Mouse (Mus musculus): ENCODE measurements around the gene Sdc3. TPM values are rescaled to one million over a fixed set of nuclear protein-coding genes. Genes with fewer than 3 reads are reported as not detected.

Sdc3 gene
- 7.9 and 12.0 TPM in 2 replicates for polyA plus RNA-seq (2012; ENCODE audit: insufficient read depth, insufficient read length, missing spikeins)

- Histone ChIP-seq H3K4me1 (ENCODE audit: control insufficient read depth, insufficient read depth, insufficient read length, low read length) (peaks cover 19% of the 10 kb centered on the region), H3K4me3 (ENCODE audit: insufficient read depth, low read depth, low read length) (peak within 1 kb of the TSS; percentile 82), H3K27ac (replicated peaks; ENCODE audit: low read depth, low read length) (peak within 1 kb of the TSS; percentile 74)
Measured at GRCm38 (mm10) chr4:130792376-130793179, at the start of gene Sdc3. Sdc3 (plus strand) TSS chr4:130792537.

- H3K4me3 ChIP-seq (ENCODE audit: insufficient read depth, low read depth, low read length): no peak overlapping the region
- no peak overlapping the region for H3K27ac ChIP-seq (replicated peaks; ENCODE audit: low read depth, low read length)
- H3K4me1 ChIP-seq (ENCODE audit: control insufficient read depth, insufficient read depth, insufficient read length, low read length): no peaks in the 10 kb centered on the region
Measured at GRCm38 (mm10) chr4:130744058-130744457, 48.3 kb upstream of the Sdc3 start.

GRCm38 (mm10) chr4:130745561-130746306 is 46.6 kb upstream of the Sdc3 start:
- Histone ChIP-seq H3K27ac (replicated peaks; ENCODE audit: low read depth, low read length) (no peak overlapping the region), H3K4me3 (ENCODE audit: insufficient read depth, low read depth, low read length) (no peak overlapping the region), H3K4me1 (ENCODE audit: control insufficient read depth, insufficient read depth, insufficient read length, low read length) (no peaks in the 10 kb centered on the region)

- Histone ChIP-seq H3K4me1 (ENCODE audit: control insufficient read depth, insufficient read depth, insufficient read length, low read length) (no peaks in the 10 kb centered on the region), H3K4me3 (ENCODE audit: insufficient read depth, low read depth, low read length) (no peak overlapping the region), H3K27ac (replicated peaks; ENCODE audit: low read depth, low read length) (no peak overlapping the region)
Measured at GRCm38 (mm10) chr4:130749566-130749965, 42.8 kb upstream of the Sdc3 start.

GRCm38 (mm10) chr4:130751966-130752365 is 40.4 kb upstream of the Sdc3 start:
- H3K4me3 ChIP-seq (ENCODE audit: insufficient read depth, low read depth, low read length): no peak overlapping the region
- H3K27ac ChIP-seq (replicated peaks; ENCODE audit: low read depth, low read length): no peak overlapping the region
- 0 out of 2 replicates have a peak, but pooled peaks cover 2% of the 10 kb centered on the region for H3K4me1 ChIP-seq (ENCODE audit: control insufficient read depth, insufficient read depth, insufficient read length, low read length)

- Histone ChIP-seq H3K4me1 (ENCODE audit: control insufficient read depth, insufficient read depth, insufficient read length, low read length) (0 out of 2 replicates have a peak, but pooled peaks cover 2% of the 10 kb centered on the region), H3K4me3 (ENCODE audit: insufficient read depth, low read depth, low read length) (no peak overlapping the region), H3K27ac (replicated peaks; ENCODE audit: low read depth, low read length) (no peak overlapping the region)
Measured at GRCm38 (mm10) chr4:130752591-130752990, 39.7 kb upstream of the Sdc3 start.

- Histone ChIP-seq H3K4me3 (ENCODE audit: insufficient read depth, low read depth, low read length) (no peak overlapping the region), H3K27ac (replicated peaks; ENCODE audit: low read depth, low read length) (no peak overlapping the region), H3K4me1 (ENCODE audit: control insufficient read depth, insufficient read depth, insufficient read length, low read length) (0 out of 2 replicates have a peak, but pooled peaks cover 2% of the 10 kb centered on the region)
Measured at GRCm38 (mm10) chr4:130753755-130754154, 38.6 kb upstream of the Sdc3 start.

- Histone ChIP-seq H3K4me3 (ENCODE audit: insufficient read depth, low read depth, low read length) (no peak overlapping the region), H3K27ac (replicated peaks; ENCODE audit: low read depth, low read length) (no peak overlapping the region), H3K4me1 (ENCODE audit: control insufficient read depth, insufficient read depth, insufficient read length, low read length) (0 out of 2 replicates have a peak, but pooled peaks cover 2% of the 10 kb centered on the region)
Measured at GRCm38 (mm10) chr4:130754776-130755175, 37.6 kb upstream of the Sdc3 start.

- no peak overlapping the region for H3K27ac ChIP-seq (replicated peaks; ENCODE audit: low read depth, low read length)
- H3K4me3 ChIP-seq (ENCODE audit: insufficient read depth, low read depth, low read length): no peak overlapping the region
- peaks cover 11% of the 10 kb centered on the region for H3K4me1 ChIP-seq (ENCODE audit: control insufficient read depth, insufficient read depth, insufficient read length, low read length)
Measured at GRCm38 (mm10) chr4:130759875-130760274, 32.5 kb upstream of the Sdc3 start.

- H3K4me1 ChIP-seq (ENCODE audit: control insufficient read depth, insufficient read depth, insufficient read length, low read length): peaks cover 9% of the 10 kb centered on the region
- H3K27ac ChIP-seq (replicated peaks; ENCODE audit: low read depth, low read length): peak overlapping the region; percentile 44
- no peak overlapping the region for H3K4me3 ChIP-seq (ENCODE audit: insufficient read depth, low read depth, low read length)
Measured at GRCm38 (mm10) chr4:130761809-130762208, 30.5 kb upstream of the Sdc3 start.

- H3K4me1 ChIP-seq (ENCODE audit: control insufficient read depth, insufficient read depth, insufficient read length, low read length): peaks cover 8% of the 10 kb centered on the region
- H3K27ac ChIP-seq (replicated peaks; ENCODE audit: low read depth, low read length): no peak overlapping the region
- no peak overlapping the region for H3K4me3 ChIP-seq (ENCODE audit: insufficient read depth, low read depth, low read length)
Measured at GRCm38 (mm10) chr4:130765399-130766160, 26.8 kb upstream of the Sdc3 start.

GRCm38 (mm10) chr4:130766387-130766786 is 25.9 kb upstream of the Sdc3 start:
- Histone ChIP-seq H3K4me3 (ENCODE audit: insufficient read depth, low read depth, low read length) (no peak overlapping the region), H3K4me1 (ENCODE audit: control insufficient read depth, insufficient read depth, insufficient read length, low read length) (peaks cover 1% of the 10 kb centered on the region), H3K27ac (replicated peaks; ENCODE audit: low read depth, low read length) (no peak overlapping the region)

GRCm38 (mm10) chr4:130766926-130767325 is 25.4 kb upstream of the Sdc3 start:
- Histone ChIP-seq H3K27ac (replicated peaks; ENCODE audit: low read depth, low read length) (no peak overlapping the region), H3K4me1 (ENCODE audit: control insufficient read depth, insufficient read depth, insufficient read length, low read length) (no peaks in the 10 kb centered on the region), H3K4me3 (ENCODE audit: insufficient read depth, low read depth, low read length) (no peak overlapping the region)

GRCm38 (mm10) chr4:130773899-130774298 is 18.4 kb upstream of the Sdc3 start:
- H3K27ac ChIP-seq (replicated peaks; ENCODE audit: low read depth, low read length): no peak overlapping the region
- H3K4me1 ChIP-seq (ENCODE audit: control insufficient read depth, insufficient read depth, insufficient read length, low read length): no peaks in the 10 kb centered on the region
- no peak overlapping the region for H3K4me3 ChIP-seq (ENCODE audit: insufficient read depth, low read depth, low read length)

GRCm38 (mm10) chr4:130774822-130775221 is 17.5 kb upstream of the Sdc3 start:
- Histone ChIP-seq H3K4me3 (ENCODE audit: insufficient read depth, low read depth, low read length) (no peak overlapping the region), H3K27ac (replicated peaks; ENCODE audit: low read depth, low read length) (no peak overlapping the region), H3K4me1 (ENCODE audit: control insufficient read depth, insufficient read depth, insufficient read length, low read length) (no peaks in the 10 kb centered on the region)
